Mouse (Mus musculus) CD4-positive, CD25-positive, alpha-beta regulatory T cell, adult 4 months (primary cell): Measurements from ENCODE around the gene Izumo2. TPM values are rescaled to one million over a fixed set of nuclear protein-coding genes. Genes with fewer than 3 reads are reported as not detected.

Source experiments
- polyA plus RNA-seq, 2 experiments: library from polyadenylated mRNA; unstranded; fragments of 100-300 nt; shearing (Covaris generic); gene quantifications; one replicate each; pipeline ENCODE4 v1.2.1; 2017

The Izumo2 gene
- polyA plus RNA-seq, 2 experiments from 2014 or later: not detected

Other genes with a start within 250 kb of the Izumo2 start
- under 1 TPM in 1 of 2 experiments, not detected in 1; 0.73 TPM for gene Aspdh, start 243.4 kb upstream of the Izumo2 start, polyA plus RNA-seq
- gene Josd2, start 240.8 kb upstream of the Izumo2 start, polyA plus RNA-seq: 10 to 100 TPM; 54.9 to 76.4 TPM
- gene Emc10, start 212.2 kb upstream of the Izumo2 start, polyA plus RNA-seq: 10 to 100 TPM; 15.2 to 16.1 TPM
- 1 to 10 TPM; 3.9 to 5.4 TPM for gene Fam71e1, start 212.2 kb upstream of the Izumo2 start, polyA plus RNA-seq
- gene Mybpc2, start 184.1 kb upstream of the Izumo2 start, polyA plus RNA-seq: not detected
- gene Spib, start 176.7 kb upstream of the Izumo2 start, polyA plus RNA-seq: 1 to 10 TPM in 1 of 2 experiments, under 1 TPM in 1; 0.11 to 4.2 TPM
- 10 to 100 TPM; 18.4 to 45.5 TPM for gene Pold1, start 159.9 kb upstream of the Izumo2 start, polyA plus RNA-seq
- gene Nr1h2, start 154.8 kb upstream of the Izumo2 start, polyA plus RNA-seq: 10 to 100 TPM; 42.2 to 57.7 TPM
- 1 to 10 TPM in 1 of 2 experiments, under 1 TPM in 1; 0.52 to 6.7 TPM for gene Napsa, start 136.4 kb upstream of the Izumo2 start, polyA plus RNA-seq
- gene Kcnc3, start 118.1 kb upstream of the Izumo2 start, polyA plus RNA-seq: under 1 TPM in 1 of 2 experiments, not detected in 1; 0.42 TPM
- not detected for gene Myh14, start 37.9 kb upstream of the Izumo2 start, polyA plus RNA-seq
- 10 to 100 TPM; 79.6 to 97.6 TPM for gene Vrk3, start 39.7 kb downstream of the Izumo2 start, polyA plus RNA-seq
- under 1 TPM; 0.16 to 0.63 TPM for gene Zfp473, start 42.3 kb downstream of the Izumo2 start, polyA plus RNA-seq
- 10 to 100 TPM; 27.3 to 57.8 TPM for gene Nup62, start 107.3 kb downstream of the Izumo2 start, polyA plus RNA-seq
- 1 to 10 TPM; 1.9 to 3.6 TPM for gene Il4i1, start 107.6 kb downstream of the Izumo2 start, polyA plus RNA-seq
- gene Atf5, start 107.9 kb downstream of the Izumo2 start, polyA plus RNA-seq: under 1 TPM; 0.19 to 0.35 TPM
- 1 to 10 TPM; 1.2 to 3.1 TPM for gene Akt1s1, start 140.2 kb downstream of the Izumo2 start, polyA plus RNA-seq
- gene Tbc1d17, start 140.3 kb downstream of the Izumo2 start, polyA plus RNA-seq: 10 to 100 TPM; 64.8 to 85.3 TPM
- gene Pnkp, start 148.4 kb downstream of the Izumo2 start, polyA plus RNA-seq: 10 to 100 TPM; 45.0 to 74.3 TPM
- gene Ptov1, start 161.0 kb downstream of the Izumo2 start, polyA plus RNA-seq: 1 to 10 TPM; 1.1 to 3.9 TPM
- gene Med25, start 184.0 kb downstream of the Izumo2 start, polyA plus RNA-seq: 10 to 100 TPM in 1 of 2 experiments, 1 to 10 TPM in 1; 9.1 to 10.9 TPM
- gene Fuz, start 187.3 kb downstream of the Izumo2 start, polyA plus RNA-seq: 10 to 100 TPM in 1 of 2 experiments, 1 to 10 TPM in 1; 9.2 to 17.5 TPM
- 1 to 10 TPM; 6.2 to 7.4 TPM for gene Ap2a1, start 220.8 kb downstream of the Izumo2 start, polyA plus RNA-seq
- gene Tsks, start 234.5 kb downstream of the Izumo2 start, polyA plus RNA-seq: not detected